Mouse (Mus musculus): ENCODE results near the gene BC049762.
A peak's percentile ranks its signal among the peaks of the same experiment; 100 is the strongest.

DNA sequence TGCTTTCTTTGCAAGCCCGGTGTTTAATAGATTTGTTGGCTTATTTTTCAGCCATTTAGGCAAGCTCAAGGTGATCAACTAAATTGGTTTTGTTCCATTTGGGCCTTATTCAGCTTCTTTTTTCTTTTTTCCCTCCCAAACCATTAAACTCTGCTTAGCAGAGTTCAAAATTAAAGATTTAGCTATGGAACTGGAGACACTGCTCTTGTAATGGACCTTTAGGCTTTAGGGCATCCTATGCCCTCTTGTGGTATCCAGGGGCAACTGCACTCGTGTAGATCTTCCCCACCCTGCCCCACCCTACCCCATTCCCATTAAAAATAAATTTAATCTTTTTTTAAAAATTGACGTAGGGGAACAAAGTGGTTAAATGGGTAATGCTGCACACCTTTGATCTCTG is 2.5 kb upstream of the BC049762 start:
- TF ChIP-seq CTCF (IDR thresholded peaks at IDR 0.05; ENCODE audit: control insufficient read depth, insufficient read depth, insufficient replicate concordance, low read depth, low read length) (peak; percentile 11; the same call in 1 of the 2 replicates), POLR2A (IDR thresholded peaks at IDR 0.05; ENCODE audit: control insufficient read depth, low read depth, low read length) (no peak)

Data from testis, adult 2 months (tissue).